Mouse (Mus musculus) layer of hippocampus, adult 8-10 months (tissue): ENCODE measurements around the gene Idh3g. TPM values are rescaled to one million over a fixed set of nuclear protein-coding genes. Genes with fewer than 3 reads are reported as not detected.
A peak's percentile ranks its signal among the peaks of the same experiment; 100 is the strongest.

Experiments used
- DNase-seq, 2 experiments: peaks; one replicate each; pipeline ENCODE4 v3.0.0; 2022; ENCODE audit warnings: low spot score in 2 of 2
- total RNA-seq, 4 experiments: library from RNA; stranded (reverse); gene quantifications; 2 replicates each; pipeline ENCODE4 v1.2.4; 2022

The Idh3g gene
- total RNA-seq, result 100 to 1,000 TPM; 200 to 214 (median 203) TPM

- DNase-seq, result peak; percentile 93 to 95
Observed at GRCm38 (mm10) chrX:73786364-73787224, at the start of gene Idh3g, which contains the start of gene Ssr4. Gene Idh3g, minus strand, starts transcription at chrX:73786897. Gene Ssr4, plus strand, starts transcription at chrX:73787028.

GRCm38 (mm10) chrX:73835731-73836130 is 49.0 kb upstream of the Idh3g start:
- no peak for DNase-seq

GRCm38 (mm10) chrX:73824185-73825151 is 37.8 kb upstream of the Idh3g start, which contains the start of gene Pdzd4:
Gene Pdzd4, minus strand, starts transcription at chrX:73824969.
- DNase-seq, result peak; percentile 14 to 35

- no peak for DNase-seq
Observed at GRCm38 (mm10) chrX:73823747-73824146, 37.0 kb upstream of the Idh3g start.

- DNase-seq, result no peak
Observed at GRCm38 (mm10) chrX:73816596-73817314, 30.1 kb upstream of the Idh3g start.

- no peak for DNase-seq
Observed at GRCm38 (mm10) chrX:73815072-73815471, 28.4 kb upstream of the Idh3g start.

GRCm38 (mm10) chrX:73805814-73806213 is 19.1 kb upstream of the Idh3g start:
- DNase-seq, result no peak

GRCm38 (mm10) chrX:73798502-73798901 is 11.8 kb upstream of the Idh3g start:
- DNase-seq, result peak in 1 of 2 experiments; percentile 43

GRCm38 (mm10) chrX:73797511-73797910 is 10.8 kb upstream of the Idh3g start:
- no peak for DNase-seq

GRCm38 (mm10) chrX:73793505-73793904 is 6.8 kb upstream of the Idh3g start:
- no peak for DNase-seq

GRCm38 (mm10) chrX:73793039-73793438 is 6.3 kb upstream of the Idh3g start:
- DNase-seq, result no peak

- DNase-seq, result no peak
Observed at GRCm38 (mm10) chrX:73788501-73788900, 1.8 kb upstream of the Idh3g start.

GRCm38 (mm10) chrX:73787225-73787558 is 495 bp upstream of the Idh3g start:
- DNase-seq, result no peak

- DNase-seq, result no peak
Observed at GRCm38 (mm10) chrX:73785666-73786065, 1.0 kb downstream of the Idh3g start.

- DNase-seq, result no peak
Observed at GRCm38 (mm10) chrX:73782227-73782626, 4.5 kb downstream of the Idh3g start.

GRCm38 (mm10) chrX:73774802-73775483 is 11.8 kb downstream of the Idh3g start:
- no peak for DNase-seq

GRCm38 (mm10) chrX:73774168-73774760 is 12.4 kb downstream of the Idh3g start, which contains the start of gene Srpk3:
Gene Srpk3, plus strand, starts transcription at chrX:73774405.
- DNase-seq, result no peak

- peak in 1 of 2 experiments; percentile 2 for DNase-seq
Observed at GRCm38 (mm10) chrX:73767267-73767666, 19.4 kb downstream of the Idh3g start.

GRCm38 (mm10) chrX:73765311-73765710 is 21.4 kb downstream of the Idh3g start:
- no peak for DNase-seq
